Mouse (Mus musculus): ENCODE data around the gene Dop1b.

DNA sequence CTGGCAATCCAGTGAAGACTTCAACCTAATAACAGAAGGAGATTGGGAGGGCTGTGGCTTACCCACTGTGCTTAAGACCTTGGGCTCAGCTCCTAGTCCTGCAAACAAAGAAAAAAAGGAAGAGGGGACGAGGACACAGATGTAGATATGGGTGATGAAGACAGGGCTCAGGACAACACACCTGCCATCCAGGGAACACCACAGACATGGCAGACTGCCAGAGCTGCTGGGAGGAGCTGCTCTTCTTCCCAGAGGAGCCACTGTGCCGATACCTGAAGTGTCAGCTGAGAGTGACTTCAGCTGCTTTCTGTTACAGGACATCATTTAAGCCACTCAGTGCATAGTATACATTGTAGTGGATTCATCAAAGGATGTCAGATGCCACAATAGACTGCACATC is 10.8 kb downstream of the Dop1b start:
- TF ChIP-seq POLR2A (IDR thresholded peaks at IDR 0.05; ENCODE audit: extremely low read depth, insufficient read depth, low read length) (no peak), CTCF (IDR thresholded peaks at IDR 0.05; ENCODE audit: low read depth, low read length) (no peak)
